Mouse (Mus musculus): ENCODE data around the gene Recql. TPM values are rescaled to one million over a fixed set of nuclear protein-coding genes. Genes with fewer than 3 reads are reported as not detected.

The Recql gene
- total RNA-seq (2014; rRNA removed; ENCODE audit: low replicate concordance) = 3.1 and 5.6 TPM in 2 replicates
- 8.6 and 8.8 TPM in 2 replicates for polyA plus RNA-seq (2015; fragmentation: Nextera tagmentation; extraction: Ambion mirVana)

DNA sequence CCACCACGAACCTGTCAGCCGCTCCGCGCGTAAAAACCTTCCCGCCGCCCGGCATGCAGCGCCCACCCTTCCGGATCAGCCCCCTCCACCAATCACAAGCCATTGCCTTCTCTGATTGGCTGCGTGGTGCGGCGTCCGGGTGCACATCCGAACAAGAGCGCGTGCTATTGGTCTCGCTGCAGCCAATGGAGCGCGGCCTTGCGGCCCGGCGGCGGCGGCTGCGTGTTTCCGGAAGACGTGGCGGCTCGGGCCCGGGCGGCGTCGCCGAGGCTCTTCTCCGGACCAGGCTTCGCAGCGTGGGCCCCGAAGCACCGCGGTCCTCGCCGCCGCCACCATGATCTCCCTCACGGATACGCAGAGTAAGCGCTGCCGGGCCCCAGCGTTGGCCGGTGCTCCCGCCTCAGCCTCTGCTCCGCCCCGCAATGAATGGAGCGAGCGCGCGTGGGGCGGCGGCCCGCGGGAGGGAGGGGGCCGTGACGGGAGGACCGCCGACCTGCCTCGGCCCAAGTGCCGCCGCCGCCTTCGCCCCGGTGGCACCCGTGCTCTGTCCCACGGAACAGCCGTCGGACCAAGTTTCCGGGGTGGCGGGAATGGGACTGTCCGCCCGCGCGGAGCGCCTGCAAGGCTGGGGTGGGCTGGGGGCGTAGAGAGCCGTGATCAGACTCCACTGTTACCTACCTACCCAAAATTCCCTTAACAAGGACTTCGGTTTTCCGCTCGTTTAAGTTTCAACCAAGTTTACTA, at the start of gene Recql, which contains the start of gene Golt1b:
Gene Recql (minus strand): TSS at position 77 of the 744 bp plus-strand sequence.
Gene Golt1b (plus strand): TSS at position 211 of the 744 bp plus-strand sequence.
- under 1% methylated on average over 81 of the region's 87 CpGs for WGBS
- Histone ChIP-seq H3K36me3 (replicated peaks; ENCODE audit: control insufficient read depth, insufficient read depth, low read length) (no peaks in the 10 kb centered on the region), H3K27ac (ENCODE audit: low read depth) (peak within 1 kb of the TSS; percentile 74)

DNA sequence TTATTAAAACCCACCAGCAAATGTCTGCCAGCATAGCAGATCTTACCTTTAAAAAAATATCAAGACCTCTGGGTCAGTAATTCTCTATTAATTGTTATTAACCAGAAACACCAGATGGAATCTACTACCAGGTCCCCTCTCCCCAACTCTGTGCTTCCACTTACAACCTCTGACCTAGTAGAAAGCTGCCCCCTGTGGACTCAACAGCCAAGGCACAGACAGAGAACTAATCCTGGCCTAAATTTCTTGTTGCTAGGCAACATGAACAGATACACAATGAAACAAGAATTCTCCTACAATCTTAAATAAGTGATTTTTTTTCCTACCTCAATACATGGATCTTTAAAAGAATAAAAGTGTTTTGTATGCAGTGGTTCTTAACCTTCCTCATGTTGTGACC, 42.2 kb upstream of the Recql start:
- no peaks in the 10 kb centered on the region for H3K27me3 ChIP-seq (ENCODE audit: control insufficient read depth, insufficient read depth, low read length)
- H3K36me3 ChIP-seq (replicated peaks; ENCODE audit: control insufficient read depth, insufficient read depth, low read length) = no peaks in the 10 kb centered on the region

More for the DNA sequence above, at the start of gene Recql, which contains the start of gene Golt1b:
- Histone ChIP-seq H3K9me3 (replicated peaks; ENCODE audit: control insufficient read depth, low read length) (no peaks in the 10 kb centered on the region), H3K4me3 (ENCODE audit: low read depth, low read length) (peak within 1 kb of the TSS; percentile 99), H3K9ac (replicated peaks; ENCODE audit: low read depth, low read length) (peak within 1 kb of the TSS; percentile 95), H3K27me3 (ENCODE audit: control insufficient read depth, insufficient read depth, low read length) (no peaks in the 10 kb centered on the region), H3K4me2 (ENCODE audit: low read depth, low read length) (peak within 1 kb of the TSS; percentile 99), H3K4me1 (ENCODE audit: control insufficient read depth, insufficient read depth) (peaks cover 5% of the 10 kb centered on the region; the same call in 1 of the 2 replicates)
- TF ChIP-seq EP300 (IDR thresholded peaks at IDR 0.05; ENCODE audit: low read depth) (peak; percentile 79; the same call in 1 of the 2 replicates), CTCF (IDR thresholded peaks at IDR 0.05; ENCODE audit: low read depth) (no peak)
- ATAC-seq (ENCODE audit: insufficient read depth, low read depth) = peak; percentile 100
- peak; percentile 95 for DNase-seq (ENCODE audit: low spot score)

GRCm38 (mm10) chr6:142424976-142425375, 38.1 kb upstream of the Recql start:
- Histone ChIP-seq H3K36me3 (replicated peaks; ENCODE audit: control insufficient read depth, insufficient read depth, low read length) (no peaks in the 10 kb centered on the region), H3K4me1 (ENCODE audit: control insufficient read depth, insufficient read depth) (no peaks in the 10 kb centered on the region), H3K4me3 (ENCODE audit: low read depth, low read length) (no peak overlapping the region), H3K4me2 (ENCODE audit: low read depth, low read length) (no peak overlapping the region), H3K9me3 (replicated peaks; ENCODE audit: control insufficient read depth, low read length) (no peaks in the 10 kb centered on the region), H3K27me3 (ENCODE audit: control insufficient read depth, insufficient read depth, low read length) (no peaks in the 10 kb centered on the region), H3K9ac (replicated peaks; ENCODE audit: low read depth, low read length) (no peak overlapping the region), H3K27ac (ENCODE audit: low read depth) (no peak overlapping the region)
- WGBS = 71% methylated on average over 7 of the region's 7 CpGs
- TF ChIP-seq CTCF (IDR thresholded peaks at IDR 0.05; ENCODE audit: low read depth) (no peak), EP300 (IDR thresholded peaks at IDR 0.05; ENCODE audit: low read depth) (no peak)
- ATAC-seq (ENCODE audit: insufficient read depth, low read depth) (no peak), DNase-seq (ENCODE audit: low spot score) (no peak)

More for the DNA sequence above, 42.2 kb upstream of the Recql start:
- Histone ChIP-seq H3K4me2 (ENCODE audit: low read depth, low read length) (no peak overlapping the region), H3K4me3 (ENCODE audit: low read depth, low read length) (no peak overlapping the region), H3K9me3 (replicated peaks; ENCODE audit: control insufficient read depth, low read length) (no peaks in the 10 kb centered on the region), H3K9ac (replicated peaks; ENCODE audit: low read depth, low read length) (no peak overlapping the region), H3K4me1 (ENCODE audit: control insufficient read depth, insufficient read depth) (no peaks in the 10 kb centered on the region), H3K27ac (ENCODE audit: low read depth) (no peak overlapping the region)
- DNase-seq (ENCODE audit: low spot score) = no peak
- no peak for ATAC-seq (ENCODE audit: insufficient read depth, low read depth)
- no peak for TF ChIP-seq EP300 (IDR thresholded peaks at IDR 0.05; ENCODE audit: low read depth)
- TF ChIP-seq CTCF (IDR thresholded peaks at IDR 0.05; ENCODE audit: low read depth) = no peak

DNA sequence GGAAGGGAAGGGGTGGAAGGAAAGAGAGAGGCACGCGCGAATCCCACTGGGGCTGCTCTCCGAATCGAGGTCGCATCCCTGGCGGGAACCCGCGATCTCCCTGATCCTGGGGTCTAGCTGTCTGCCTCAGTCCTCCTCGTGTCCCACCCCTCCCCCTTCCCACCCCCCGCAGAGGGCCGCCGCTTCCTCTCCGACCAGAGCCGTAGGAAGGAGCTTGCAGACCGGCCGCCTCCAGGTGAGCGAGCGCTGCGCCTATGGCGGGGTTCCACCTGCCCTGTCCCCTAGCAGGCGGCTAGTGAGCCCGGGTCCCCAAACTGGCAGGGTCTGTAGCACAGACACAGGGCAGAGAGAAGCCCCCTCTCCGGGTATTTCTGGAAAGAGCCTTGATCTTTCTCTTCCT, 27.7 kb upstream of the Recql start:
- H3K9me3 ChIP-seq (replicated peaks; ENCODE audit: control insufficient read depth, low read length) = no peaks in the 10 kb centered on the region
- H3K4me2 ChIP-seq (ENCODE audit: low read depth, low read length) = peak overlapping the region; percentile 46
- ATAC-seq (ENCODE audit: insufficient read depth, low read depth) = no peak
- 4% methylated on average over 24 of the region's 24 CpGs for WGBS
- DNase-seq (ENCODE audit: low spot score) = no peak
- peak overlapping the region; percentile 30 for H3K4me3 ChIP-seq (ENCODE audit: low read depth, low read length)
- H3K36me3 ChIP-seq (replicated peaks; ENCODE audit: control insufficient read depth, insufficient read depth, low read length) = no peaks in the 10 kb centered on the region
- H3K9ac ChIP-seq (replicated peaks; ENCODE audit: low read depth, low read length) = no peak overlapping the region
- peaks cover 35% of the 10 kb centered on the region for H3K27me3 ChIP-seq (ENCODE audit: control insufficient read depth, insufficient read depth, low read length)
- peaks cover 5% of the 10 kb centered on the region; the same call in 1 of the 2 replicates for H3K4me1 ChIP-seq (ENCODE audit: control insufficient read depth, insufficient read depth)
- H3K27ac ChIP-seq (ENCODE audit: low read depth) = no peak overlapping the region
- TF ChIP-seq CTCF (IDR thresholded peaks at IDR 0.05; ENCODE audit: low read depth) (no peak), EP300 (IDR thresholded peaks at IDR 0.05; ENCODE audit: low read depth) (no peak)

GRCm38 (mm10) chr6:142413845-142414244, 27.0 kb upstream of the Recql start:
- WGBS = 16% methylated on average over 12 of the region's 12 CpGs
- H3K27me3 ChIP-seq (ENCODE audit: control insufficient read depth, insufficient read depth, low read length) = peaks cover 35% of the 10 kb centered on the region
- no peak overlapping the region for H3K27ac ChIP-seq (ENCODE audit: low read depth)
- no peak for ATAC-seq (ENCODE audit: insufficient read depth, low read depth)
- H3K9ac ChIP-seq (replicated peaks; ENCODE audit: low read depth, low read length) = no peak overlapping the region
- H3K4me1 ChIP-seq (ENCODE audit: control insufficient read depth, insufficient read depth) = peaks cover 5% of the 10 kb centered on the region; the same call in 1 of the 2 replicates
- TF ChIP-seq CTCF (IDR thresholded peaks at IDR 0.05; ENCODE audit: low read depth) (no peak), EP300 (IDR thresholded peaks at IDR 0.05; ENCODE audit: low read depth) (no peak)
- H3K4me2 ChIP-seq (ENCODE audit: low read depth, low read length) = no peak overlapping the region
- no peaks in the 10 kb centered on the region for H3K36me3 ChIP-seq (replicated peaks; ENCODE audit: control insufficient read depth, insufficient read depth, low read length)
- H3K4me3 ChIP-seq (ENCODE audit: low read depth, low read length) = no peak overlapping the region; the same call in 1 of the 2 replicates
- no peak for DNase-seq (ENCODE audit: low spot score)
- no peaks in the 10 kb centered on the region for H3K9me3 ChIP-seq (replicated peaks; ENCODE audit: control insufficient read depth, low read length)

Measured in heart, postnatal 0 days (tissue).